Mouse (Mus musculus): ENCODE data around the gene Chl1.

GRCm38 (mm10) chr6:103511290-103511971, 1.0 kb downstream of the Chl1 start:
- TF ChIP-seq CTCF (IDR thresholded peaks at IDR 0.05; ENCODE audit: borderline replicate concordance, extremely low read depth, insufficient read depth, insufficient read length) (no peak), POLR2A (IDR thresholded peaks at IDR 0.05; ENCODE audit: borderline replicate concordance, extremely low read depth, insufficient read depth, insufficient read length, poor library complexity, severe bottlenecking) (no peak)

Data from brain, embryonic 14.5 days (tissue).